Mouse (Mus musculus): ENCODE measurements around the gene Hspg2.

DNA sequence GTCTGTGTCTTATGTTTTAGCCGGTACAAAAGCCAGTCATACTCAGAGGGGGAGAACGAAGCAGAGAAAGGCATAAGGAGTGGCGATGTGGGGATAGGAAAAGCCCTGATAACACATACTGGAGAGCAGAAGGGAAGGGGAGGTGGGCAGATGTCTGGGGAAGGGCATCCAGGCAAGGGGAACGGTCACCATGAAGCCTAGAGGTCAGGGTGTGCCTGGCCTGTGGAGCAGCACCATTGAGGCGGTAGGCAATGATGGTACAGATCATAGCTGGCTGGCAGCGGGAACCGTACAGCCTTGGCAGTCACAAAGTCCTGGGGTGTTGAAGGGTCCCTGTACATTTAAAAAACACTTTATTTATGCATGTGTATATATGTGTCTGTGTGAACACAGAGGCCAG, 6.1 kb downstream of the Hspg2 start:
- no peak for TF ChIP-seq EP300 (IDR thresholded peaks at IDR 0.05; ENCODE audit: low read depth)
- no peak for TF ChIP-seq CTCF (IDR thresholded peaks at IDR 0.05; ENCODE audit: low read depth)
